Mouse (Mus musculus): Measurements from ENCODE around the gene Rnf213. TPM values are rescaled to one million over a fixed set of nuclear protein-coding genes. Genes with fewer than 3 reads are reported as not detected.

Rnf213 gene
- polyA plus RNA-seq, 1 experiment from 2014 or later: 10.0 TPM

GRCm38 (mm10) chr11:119375425-119375824, 17.5 kb upstream of the Rnf213 start:
- DNase-seq (ENCODE audit: low spot score): peak; percentile 15
- Histone ChIP-seq H3K9ac (ENCODE audit: low read depth, low read length) (no peak overlapping the region), H3K4me2 (ENCODE audit: low read length) (no peak overlapping the region), H3K4me1 (replicated peaks; ENCODE audit: insufficient read depth, low read length) (no peaks in the 10 kb centered on the region), H3K27me3 (ENCODE audit: insufficient read depth, low read length) (no peaks in the 10 kb centered on the region), H3K9me3 (replicated peaks; ENCODE audit: low read length) (no peaks in the 10 kb centered on the region), H3K36me3 (ENCODE audit: insufficient read depth, low read length) (0 out of 2 replicates have a peak, but pooled peaks cover 11% of the 10 kb centered on the region), H3K4me3 (replicated peaks; ENCODE audit: low read depth, low read length) (no peak overlapping the region), H3K27ac (no peak overlapping the region)
- WGBS: 65% methylated on average over 6 of the region's 6 CpGs
- ATAC-seq (replicated peaks; ENCODE audit: low FRiP score, low read depth): no peak
- TF ChIP-seq CTCF (IDR thresholded peaks at IDR 0.05; ENCODE audit: low read depth): no peak

GRCm38 (mm10) chr11:119377326-119377725, 15.6 kb upstream of the Rnf213 start:
- 89% methylated on average over 11 of the region's 11 CpGs for WGBS
- no peak for DNase-seq (ENCODE audit: low spot score)
- H3K27me3 ChIP-seq (ENCODE audit: insufficient read depth, low read length): no peaks in the 10 kb centered on the region
- no peak for ATAC-seq (replicated peaks; ENCODE audit: low FRiP score, low read depth)
- H3K4me3 ChIP-seq (replicated peaks; ENCODE audit: low read depth, low read length): no peak overlapping the region
- H3K4me1 ChIP-seq (replicated peaks; ENCODE audit: insufficient read depth, low read length): no peaks in the 10 kb centered on the region
- no peak overlapping the region for H3K4me2 ChIP-seq (ENCODE audit: low read length)
- no peak for TF ChIP-seq CTCF (IDR thresholded peaks at IDR 0.05; ENCODE audit: low read depth)
- no peaks in the 10 kb centered on the region for H3K9me3 ChIP-seq (replicated peaks; ENCODE audit: low read length)
- no peak overlapping the region for H3K9ac ChIP-seq (ENCODE audit: low read depth, low read length)
- 0 out of 2 replicates have a peak, but pooled peaks cover 11% of the 10 kb centered on the region for H3K36me3 ChIP-seq (ENCODE audit: insufficient read depth, low read length)
- no peak overlapping the region for H3K27ac ChIP-seq

- Histone ChIP-seq H3K9me3 (replicated peaks; ENCODE audit: low read length) (no peaks in the 10 kb centered on the region), H3K27ac (no peak overlapping the region), H3K36me3 (ENCODE audit: insufficient read depth, low read length) (0 out of 2 replicates have a peak, but pooled peaks cover 11% of the 10 kb centered on the region), H3K4me3 (replicated peaks; ENCODE audit: low read depth, low read length) (no peak overlapping the region), H3K9ac (ENCODE audit: low read depth, low read length) (no peak overlapping the region), H3K4me2 (ENCODE audit: low read length) (no peak overlapping the region), H3K27me3 (ENCODE audit: insufficient read depth, low read length) (no peaks in the 10 kb centered on the region), H3K4me1 (replicated peaks; ENCODE audit: insufficient read depth, low read length) (no peaks in the 10 kb centered on the region)
- DNase-seq (ENCODE audit: low spot score): no peak
- no peak for TF ChIP-seq CTCF (IDR thresholded peaks at IDR 0.05; ENCODE audit: low read depth)
- ATAC-seq (replicated peaks; ENCODE audit: low FRiP score, low read depth): no peak
- 88% methylated on average over 1 of the region's 1 CpGs for WGBS
Observed at GRCm38 (mm10) chr11:119378551-119378950, 14.3 kb upstream of the Rnf213 start.

GRCm38 (mm10) chr11:119381631-119382337, 11.1 kb upstream of the Rnf213 start:
- Histone ChIP-seq H3K4me1 (replicated peaks; ENCODE audit: insufficient read depth, low read length) (no peaks in the 10 kb centered on the region), H3K27me3 (ENCODE audit: insufficient read depth, low read length) (no peaks in the 10 kb centered on the region), H3K4me2 (ENCODE audit: low read length) (no peak overlapping the region), H3K9ac (ENCODE audit: low read depth, low read length) (no peak overlapping the region), H3K4me3 (replicated peaks; ENCODE audit: low read depth, low read length) (no peak overlapping the region), H3K27ac (no peak overlapping the region), H3K36me3 (ENCODE audit: insufficient read depth, low read length) (0 out of 2 replicates have a peak, but pooled peaks cover 11% of the 10 kb centered on the region), H3K9me3 (replicated peaks; ENCODE audit: low read length) (no peaks in the 10 kb centered on the region)
- ATAC-seq (replicated peaks; ENCODE audit: low FRiP score, low read depth): no peak; the same call in 1 of the 2 replicates
- DNase-seq (ENCODE audit: low spot score): no peak
- 79% methylated on average over 9 of the region's 9 CpGs for WGBS
- no peak for TF ChIP-seq CTCF (IDR thresholded peaks at IDR 0.05; ENCODE audit: low read depth)

GRCm38 (mm10) chr11:119382338-119382850, 10.5 kb upstream of the Rnf213 start:
- Histone ChIP-seq H3K27me3 (ENCODE audit: insufficient read depth, low read length) (no peaks in the 10 kb centered on the region), H3K27ac (no peak overlapping the region), H3K4me2 (ENCODE audit: low read length) (no peak overlapping the region), H3K9me3 (replicated peaks; ENCODE audit: low read length) (no peaks in the 10 kb centered on the region), H3K36me3 (ENCODE audit: insufficient read depth, low read length) (0 out of 2 replicates have a peak, but pooled peaks cover 7% of the 10 kb centered on the region), H3K4me3 (replicated peaks; ENCODE audit: low read depth, low read length) (no peak overlapping the region), H3K4me1 (replicated peaks; ENCODE audit: insufficient read depth, low read length) (no peaks in the 10 kb centered on the region), H3K9ac (ENCODE audit: low read depth, low read length) (no peak overlapping the region)
- DNase-seq (ENCODE audit: low spot score): no peak
- no peak for TF ChIP-seq CTCF (IDR thresholded peaks at IDR 0.05; ENCODE audit: low read depth)
- WGBS: 83% methylated on average over 6 of the region's 6 CpGs
- no peak for ATAC-seq (replicated peaks; ENCODE audit: low FRiP score, low read depth)

- Histone ChIP-seq H3K9me3 (replicated peaks; ENCODE audit: low read length) (no peaks in the 10 kb centered on the region), H3K36me3 (ENCODE audit: insufficient read depth, low read length) (0 out of 2 replicates have a peak, but pooled peaks cover 4% of the 10 kb centered on the region), H3K9ac (ENCODE audit: low read depth, low read length) (no peak overlapping the region), H3K4me1 (replicated peaks; ENCODE audit: insufficient read depth, low read length) (no peaks in the 10 kb centered on the region), H3K4me2 (ENCODE audit: low read length) (no peak overlapping the region), H3K27ac (no peak overlapping the region), H3K27me3 (ENCODE audit: insufficient read depth, low read length) (no peaks in the 10 kb centered on the region), H3K4me3 (replicated peaks; ENCODE audit: low read depth, low read length) (no peak overlapping the region)
- ATAC-seq (replicated peaks; ENCODE audit: low FRiP score, low read depth) (no peak), DNase-seq (ENCODE audit: low spot score) (no peak)
- WGBS: 75% methylated on average over 4 of the region's 4 CpGs
- no peak for TF ChIP-seq CTCF (IDR thresholded peaks at IDR 0.05; ENCODE audit: low read depth)
Observed at GRCm38 (mm10) chr11:119384904-119385303, 8.0 kb upstream of the Rnf213 start.

Data from kidney, postnatal 0 days (tissue).